Mouse (Mus musculus) liver, postnatal 0 days (tissue): ENCODE measurements at regions not wholly inside any gene's neighbourhood (a gene's known extent, or its start where the extent isn't known, plus 50 kb on each side); places are given as distances from the start of the nearest gene placed in this dataset.
A peak's percentile ranks its signal among the peaks of the same experiment; 100 is the strongest.

Experiments used
- ATAC-seq: fragments of 200-750 bp; cut with Nextera tagmentation; 2 replicates; pipeline ENCODE4 v1.8.0; 2017; ENCODE audit warnings: mild to moderate bottlenecking, moderate library complexity
- DNase-seq: peaks from one replicate; pipeline ENCODE4 v3.0.0-alpha.2; 2016
- H3K27ac ChIP-seq: fragments of 300-500 bp; sonication (generic); 2 replicates; pipeline ENCODE4 v1.5.1; 2014; ENCODE audit warnings: antibody characterized with exemption, moderate library complexity, mild to moderate bottlenecking, low read depth
- H3K27me3 ChIP-seq: fragments of 300-500 bp; sonication (generic); 2 replicates; pipeline ENCODE4 v1.6.1; 2014; ENCODE audit warnings: low read length, control low read depth, mixed read lengths; ENCODE audit not compliant: insufficient read depth
- H3K36me3 ChIP-seq: fragments of 300-500 bp; sonication (generic); replicated peaks from 2 replicates; pipeline ENCODE4 v1.6.1; 2014; ENCODE audit warnings: mild to moderate bottlenecking, control low read depth, low read length, moderate library complexity, mixed read lengths; ENCODE audit not compliant: insufficient read depth
- H3K4me1 ChIP-seq: fragments of 300-500 bp; sonication (generic); 2 replicates; pipeline ENCODE4 v1.6.1; 2014; ENCODE audit warnings: antibody characterized with exemption, mild to moderate bottlenecking, control low read depth; ENCODE audit not compliant: insufficient read depth
- H3K4me2 ChIP-seq: fragments of 300-500 bp; sonication (generic); 2 replicates; pipeline ENCODE4 v1.6.1; 2014; ENCODE audit warnings: low read depth, mild to moderate bottlenecking, low read length, moderate library complexity, mixed read lengths
- H3K4me3 ChIP-seq: fragments of 300-500 bp; sonication (generic); 2 replicates; pipeline ENCODE4 v1.5.1; 2014; ENCODE audit warnings: low read depth, low read length
- H3K9ac ChIP-seq: fragments of 300-500 bp; sonication (generic); replicated peaks from 2 replicates; pipeline ENCODE4 v1.6.1; 2014; ENCODE audit warnings: mild to moderate bottlenecking, moderate library complexity
- H3K9me3 ChIP-seq: fragments of 300-500 bp; sonication (generic); 2 replicates; pipeline ENCODE4 v1.6.1; 2016; ENCODE audit warnings: mild to moderate bottlenecking, control low read depth, low read length, mixed read lengths
- CTCF ChIP-seq: sonication (generic); IDR thresholded peaks from 2 replicates; pipeline ENCODE4 v1.5.1; 2016; ENCODE audit warnings: antibody characterized with exemption, low read depth
- EP300 ChIP-seq: IDR thresholded peaks from 2 replicates; pipeline ENCODE4 v1.6.1; 2016; ENCODE audit warnings: antibody characterized with exemption, low read depth, mild to moderate bottlenecking
- WGBS: fragments of 180-500 bp; shearing (Covaris S2); extraction: QIAGEN DNeasy Blood & Tissue Kit; methylation state at CpG from one replicate; pipeline ENCODE4 v1.1.7; 2014; ENCODE audit not compliant: insufficient replicate concordance; 5-methylcytosine and 5-hydroxymethylcytosine counted together

DNA sequence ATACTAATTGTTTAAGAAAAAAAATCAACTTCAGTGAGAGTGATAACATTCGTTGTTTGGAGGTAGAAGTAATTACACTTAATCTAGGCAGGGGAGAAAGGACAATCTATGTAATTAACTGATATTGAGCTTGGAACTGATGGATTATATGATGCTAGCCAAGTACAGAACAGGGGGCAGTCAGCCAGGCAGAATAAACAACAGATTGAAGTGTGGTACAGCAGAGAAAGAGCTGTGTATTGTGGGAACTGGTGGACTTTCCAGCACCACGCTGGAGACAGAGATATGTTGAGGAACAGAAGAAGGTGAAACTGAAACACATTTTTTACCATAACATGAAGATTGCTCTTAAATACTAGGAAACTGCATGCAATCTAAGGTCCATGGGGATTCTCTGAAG lies 473.3 kb downstream of the Trim52 start:
- no peaks in the 10 kb centered on the region for H3K4me1 ChIP-seq
- no peaks in the 10 kb centered on the region for H3K9me3 ChIP-seq
- H3K36me3 ChIP-seq: no peaks in the 10 kb centered on the region
- ATAC-seq (no peak), DNase-seq (no peak)
- no peak overlapping the region for H3K27ac ChIP-seq
- TF ChIP-seq EP300 (no peak), CTCF (no peak)
- no peak overlapping the region for H3K4me2 ChIP-seq
- 63% methylated on average over 2 of the region's 2 CpGs for WGBS
- H3K27me3 ChIP-seq: no peaks in the 10 kb centered on the region
- no peak overlapping the region for H3K4me3 ChIP-seq
- H3K9ac ChIP-seq: no peak overlapping the region

DNA sequence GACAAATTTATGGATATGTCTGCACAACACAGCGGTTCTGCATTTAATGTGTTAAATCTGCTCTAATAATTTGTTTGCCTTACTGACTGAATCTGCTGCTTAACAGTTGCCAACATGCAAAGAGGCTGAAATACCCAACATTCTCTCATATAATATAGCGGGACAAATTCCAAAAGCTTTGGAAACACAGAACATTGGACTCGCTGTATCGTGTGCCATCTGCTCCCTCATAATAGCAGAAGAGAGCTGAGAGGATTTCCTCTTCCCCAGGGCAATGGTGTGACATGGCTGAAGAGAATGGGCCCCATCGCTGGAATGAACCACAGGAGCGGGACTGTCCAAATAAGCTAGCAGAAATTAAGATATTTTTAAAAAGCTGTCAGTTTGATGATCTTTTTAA lies 475.9 kb downstream of the Trim52 start:
- no peaks in the 10 kb centered on the region for H3K27me3 ChIP-seq
- TF ChIP-seq EP300 (no peak), CTCF (no peak)
- H3K4me2 ChIP-seq: no peak overlapping the region
- no peak overlapping the region for H3K9ac ChIP-seq
- H3K4me3 ChIP-seq: no peak overlapping the region
- WGBS: 71% methylated on average over 6 of the region's 6 CpGs
- H3K9me3 ChIP-seq: no peaks in the 10 kb centered on the region
- DNase-seq: no peak
- no peaks in the 10 kb centered on the region for H3K36me3 ChIP-seq
- H3K27ac ChIP-seq: no peak overlapping the region
- no peaks in the 10 kb centered on the region for H3K4me1 ChIP-seq
- no peak for ATAC-seq

DNA sequence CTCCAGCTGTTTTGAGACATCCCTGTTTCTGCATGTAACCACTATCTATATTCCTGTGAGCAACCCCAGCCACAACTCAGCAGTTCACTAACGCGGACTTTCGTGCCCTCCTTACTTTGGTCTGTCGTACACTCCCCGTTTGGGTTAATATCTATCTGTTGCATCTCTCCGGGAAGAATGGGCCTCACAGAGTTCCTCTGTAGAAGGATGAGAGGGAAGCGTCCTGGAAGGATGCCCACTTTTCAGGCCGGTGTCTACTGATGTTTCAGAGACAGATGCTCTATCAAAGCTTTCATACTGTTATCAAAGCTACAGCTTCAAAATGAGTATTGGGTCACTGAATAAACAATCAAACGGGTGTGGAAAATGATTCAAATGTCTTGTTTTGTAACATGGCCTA lies 487.4 kb downstream of the Trim52 start:
- no peak for ATAC-seq
- TF ChIP-seq EP300: no peak
- TF ChIP-seq CTCF: no peak
- H3K9ac ChIP-seq: no peak overlapping the region
- H3K27ac ChIP-seq: no peak overlapping the region
- H3K27me3 ChIP-seq: no peaks in the 10 kb centered on the region
- 83% methylated on average over 9 of the region's 9 CpGs for WGBS
- H3K4me1 ChIP-seq: no peaks in the 10 kb centered on the region
- no peak for DNase-seq
- H3K36me3 ChIP-seq: no peaks in the 10 kb centered on the region
- H3K4me2 ChIP-seq: no peak overlapping the region
- H3K4me3 ChIP-seq: no peak overlapping the region
- no peaks in the 10 kb centered on the region for H3K9me3 ChIP-seq

DNA sequence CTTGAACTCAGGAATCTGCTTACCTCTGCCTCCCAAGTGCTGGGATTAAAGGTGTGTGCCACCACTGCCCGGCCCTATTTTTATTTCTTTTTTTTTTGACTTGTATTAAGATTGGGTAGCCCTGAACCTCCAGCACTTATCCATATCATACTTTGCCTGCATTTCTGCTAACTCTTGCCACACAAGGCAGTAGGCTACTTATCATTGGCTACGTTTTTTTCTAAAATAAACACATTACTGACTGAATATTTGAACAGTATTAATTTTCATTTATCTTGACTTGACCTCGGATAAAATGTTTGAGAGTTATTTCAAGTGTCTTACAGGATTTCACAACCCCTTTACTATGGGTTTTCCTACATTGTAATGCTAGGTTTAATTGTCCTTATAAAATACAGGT lies 488.0 kb downstream of the Trim52 start:
- 59% methylated on average over 3 of the region's 3 CpGs for WGBS
- H3K36me3 ChIP-seq: no peaks in the 10 kb centered on the region
- no peak overlapping the region for H3K4me2 ChIP-seq
- no peaks in the 10 kb centered on the region for H3K4me1 ChIP-seq
- no peaks in the 10 kb centered on the region for H3K27me3 ChIP-seq
- no peak overlapping the region for H3K9ac ChIP-seq
- DNase-seq (no peak), ATAC-seq (no peak)
- no peak overlapping the region for H3K27ac ChIP-seq
- H3K4me3 ChIP-seq: no peak overlapping the region
- TF ChIP-seq CTCF (no peak), EP300 (no peak)
- H3K9me3 ChIP-seq: no peaks in the 10 kb centered on the region

DNA sequence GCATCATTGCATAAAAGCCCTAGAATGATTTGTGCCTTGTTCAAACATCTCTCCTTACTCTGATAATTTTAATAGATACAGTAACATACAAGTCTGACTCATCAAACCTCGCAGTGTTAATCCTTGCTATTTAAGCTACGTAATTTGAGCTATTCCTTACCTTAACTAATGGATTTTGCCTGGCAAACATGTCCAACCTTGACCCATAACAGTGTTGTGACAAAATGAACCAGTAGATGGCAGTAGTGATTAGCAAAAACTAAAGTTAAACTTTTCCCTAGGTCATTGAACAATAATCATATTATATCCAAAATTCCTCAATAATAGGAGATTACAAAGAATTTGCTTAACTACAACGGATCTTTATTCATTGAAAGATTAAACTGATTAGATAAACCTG lies 501.0 kb downstream of the Trim52 start:
- H3K9ac ChIP-seq: no peak overlapping the region
- 12% methylated on average over 3 of the region's 3 CpGs for WGBS
- ATAC-seq (no peak), DNase-seq (no peak)
- TF ChIP-seq EP300: no peak
- TF ChIP-seq CTCF: peak; percentile 54
- no peaks in the 10 kb centered on the region for H3K27me3 ChIP-seq
- no peak overlapping the region for H3K27ac ChIP-seq
- H3K9me3 ChIP-seq: no peaks in the 10 kb centered on the region
- no peaks in the 10 kb centered on the region for H3K4me1 ChIP-seq
- no peaks in the 10 kb centered on the region for H3K36me3 ChIP-seq
- H3K4me2 ChIP-seq: no peak overlapping the region
- H3K4me3 ChIP-seq: no peak overlapping the region

DNA sequence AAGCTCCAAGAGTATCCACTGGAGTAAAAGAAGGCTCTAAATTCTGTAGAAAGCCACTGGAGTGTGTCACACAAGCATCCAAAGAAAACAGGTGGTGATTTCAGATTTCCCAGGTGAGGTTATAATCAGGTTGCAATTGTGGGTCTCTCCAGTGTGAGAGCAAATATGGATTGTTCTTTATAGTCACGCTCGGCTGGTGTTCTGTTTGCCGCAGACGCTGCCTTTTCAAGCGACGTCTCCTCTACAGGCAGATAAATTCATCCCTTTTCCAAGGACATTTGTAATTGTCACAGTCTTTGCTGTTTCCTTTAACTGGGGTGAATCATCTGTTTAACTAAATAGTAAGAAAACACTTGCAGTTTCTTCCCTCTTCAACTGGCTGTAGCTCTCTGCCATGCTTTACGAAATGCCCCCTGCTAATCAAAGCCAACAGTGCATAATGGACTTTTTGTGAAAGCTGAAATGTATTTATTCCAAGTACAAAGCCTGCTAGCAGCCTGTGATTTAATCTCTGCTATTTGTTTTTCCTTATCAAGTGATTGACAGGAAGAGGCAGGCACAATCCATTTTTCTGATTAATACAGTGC lies 502.4 kb downstream of the Trim52 start:
- TF ChIP-seq EP300 (no peak), CTCF (no peak)

More for the DNA sequence above, 502.4 kb downstream of the Trim52 start:
- DNase-seq: no peak
- no peak overlapping the region for H3K9ac ChIP-seq
- H3K4me3 ChIP-seq: no peak overlapping the region
- 68% methylated on average over 7 of the region's 7 CpGs for WGBS
- no peaks in the 10 kb centered on the region for H3K36me3 ChIP-seq
- no peak for ATAC-seq
- no peaks in the 10 kb centered on the region for H3K27me3 ChIP-seq
- H3K9me3 ChIP-seq: no peaks in the 10 kb centered on the region
- H3K4me1 ChIP-seq: no peaks in the 10 kb centered on the region
- no peak overlapping the region for H3K27ac ChIP-seq
- H3K4me2 ChIP-seq: no peak overlapping the region
